Mouse (Mus musculus) left cerebral cortex, adult 8-10 months (tissue): ENCODE measurements at regions not wholly inside any gene's neighbourhood (a gene's known extent, or its start where the extent isn't known, plus 50 kb on each side); places are given as distances from the start of the nearest gene placed in this dataset.

ENCODE experiments used
- DNase-seq, 2 experiments: peaks; one replicate each; pipeline ENCODE4 v3.0.0; 2022; ENCODE audit warnings: low spot score in 2 of 2

GRCm38 (mm10) chr13:110882173-110882572 is 372.6 kb upstream of the Actbl2 start:
- peak in 1 of 2 experiments; percentile 51 for DNase-seq

GRCm38 (mm10) chr13:110882661-110883172 is 372.1 kb upstream of the Actbl2 start:
- peak; percentile 21 to 70 for DNase-seq

GRCm38 (mm10) chr13:110893909-110894308 is 360.9 kb upstream of the Actbl2 start:
- DNase-seq: no peak

GRCm38 (mm10) chr13:110895349-110895748 is 359.5 kb upstream of the Actbl2 start:
- no peak for DNase-seq

- no peak for DNase-seq
Observed at GRCm38 (mm10) chr13:110895900-110896299, 358.9 kb upstream of the Actbl2 start.

- DNase-seq: peak in 1 of 2 experiments; percentile 11
Observed at GRCm38 (mm10) chr13:110897621-110898020, 357.2 kb upstream of the Actbl2 start.

- DNase-seq: no peak
Observed at GRCm38 (mm10) chr13:110902994-110903644, 351.7 kb upstream of the Actbl2 start.

GRCm38 (mm10) chr13:110907319-110907955 is 347.4 kb upstream of the Actbl2 start:
- DNase-seq: peak in 1 of 2 experiments; percentile 10

- DNase-seq: no peak
Observed at GRCm38 (mm10) chr13:110911866-110912265, 342.9 kb upstream of the Actbl2 start.

GRCm38 (mm10) chr13:110913177-110913576 is 341.6 kb upstream of the Actbl2 start:
- no peak for DNase-seq

- peak in 1 of 2 experiments; percentile 60 for DNase-seq
Observed at GRCm38 (mm10) chr13:110913687-110914086, 341.1 kb upstream of the Actbl2 start.

- DNase-seq: no peak
Observed at GRCm38 (mm10) chr13:110915161-110915560, 339.7 kb upstream of the Actbl2 start.

GRCm38 (mm10) chr13:110923936-110924335 is 330.9 kb upstream of the Actbl2 start:
- DNase-seq: no peak

- no peak for DNase-seq
Observed at GRCm38 (mm10) chr13:110924897-110925296, 329.9 kb upstream of the Actbl2 start.

- DNase-seq: no peak
Observed at GRCm38 (mm10) chr13:110928143-110928542, 326.7 kb upstream of the Actbl2 start.

GRCm38 (mm10) chr13:110928894-110929293 is 325.9 kb upstream of the Actbl2 start:
- DNase-seq: no peak

GRCm38 (mm10) chr13:110929579-110929978 is 325.2 kb upstream of the Actbl2 start:
- DNase-seq: no peak

- no peak for DNase-seq
Observed at GRCm38 (mm10) chr13:110941587-110941986, 313.2 kb upstream of the Actbl2 start.

GRCm38 (mm10) chr13:110942986-110943644 is 311.7 kb upstream of the Actbl2 start:
- DNase-seq: no peak

- DNase-seq: no peak
Observed at GRCm38 (mm10) chr13:110944061-110944460, 310.8 kb upstream of the Actbl2 start.

- no peak for DNase-seq
Observed at GRCm38 (mm10) chr13:110944683-110945082, 310.1 kb upstream of the Actbl2 start.

GRCm38 (mm10) chr13:110960212-110960611 is 294.6 kb upstream of the Actbl2 start:
- no peak for DNase-seq
